Mouse (Mus musculus): ENCODE data around the gene Tmx2. TPM values are rescaled to one million over a fixed set of nuclear protein-coding genes. Genes with fewer than 3 reads are reported as not detected.
"Not testable (repeated sequence)": the region's sequence is repeated elsewhere in the genome, so short reads cannot be mapped to it uniquely, and the experiment has no call there.

The Tmx2 gene
- 100 to 1,000 TPM; 183 to 192 TPM for total RNA-seq (2021)

- no peak for DNase-seq (ENCODE audit: extremely low spot score in 1 of 2, low spot score in 2 of 2)
- intact Hi-C loops (cut with DNase I) = no loop called here
These were observed at the start of gene Tmx2 for GRCm38 (mm10) chr2:84679016-84679415. Gene Tmx2 (minus strand): TSS chr2:84679140.

DNA sequence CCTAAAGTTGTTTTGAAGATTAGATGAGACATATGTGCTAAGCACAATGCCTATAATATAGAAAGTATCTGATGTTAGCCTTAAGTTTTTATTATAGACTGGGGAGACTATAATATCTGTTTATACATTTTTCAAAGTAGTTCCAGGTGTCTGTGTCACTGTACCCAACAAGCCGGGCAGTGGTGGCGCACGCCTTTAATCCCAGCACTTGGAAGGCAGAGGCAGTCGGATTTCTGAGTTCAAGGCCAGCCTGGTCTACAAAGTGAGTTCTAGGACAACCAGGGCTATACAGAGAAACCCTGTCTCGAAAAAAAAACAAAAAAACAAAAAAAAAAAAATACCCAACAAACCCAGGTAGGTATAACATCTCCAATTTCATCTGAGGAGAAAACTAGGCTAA is 49.3 kb upstream of the Tmx2 start:
- DNase-seq (ENCODE audit: extremely low spot score in 1 of 2, low spot score in 2 of 2); intact Hi-C loops (cut with DNase I): not testable (repeated sequence)

DNA sequence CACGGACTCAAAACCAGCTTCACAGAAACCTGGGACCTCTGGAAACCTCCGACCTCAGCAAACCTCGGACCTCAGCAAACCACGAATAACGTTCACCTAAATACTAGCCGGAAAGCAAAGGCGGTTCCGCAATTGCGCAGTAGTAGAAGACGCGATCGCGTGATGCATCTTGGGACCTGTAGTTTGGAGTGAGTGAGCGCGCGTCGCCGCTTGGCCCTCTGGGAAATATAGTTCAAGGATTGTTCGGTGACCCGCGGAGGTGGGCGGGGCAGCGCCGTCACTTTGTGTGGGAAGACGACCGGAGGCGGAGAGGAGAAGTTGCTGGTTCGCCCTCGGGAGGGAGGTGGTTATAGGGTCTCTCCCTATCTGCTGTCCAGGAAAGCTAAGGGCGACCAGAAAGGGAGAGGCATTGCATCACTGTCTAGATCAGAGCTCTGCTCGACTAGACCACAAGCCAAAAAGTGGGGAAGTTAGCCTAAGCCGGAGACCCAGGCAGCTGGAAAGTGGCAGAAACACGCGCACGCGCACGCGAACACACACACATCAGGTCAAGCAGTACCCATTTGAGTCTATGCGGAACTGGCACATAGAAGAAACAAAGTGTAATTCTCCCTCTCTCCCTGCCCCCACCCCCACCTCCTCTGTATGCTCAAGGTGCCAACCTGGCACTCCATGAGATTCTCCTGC is 48.4 kb upstream of the Tmx2 start, which contains the start of gene Clp1:
Clp1 (minus strand) TSS at position 179 of the 687 bp plus-strand sequence.
- intact Hi-C loops (cut with DNase I) = no loop called here

DNA sequence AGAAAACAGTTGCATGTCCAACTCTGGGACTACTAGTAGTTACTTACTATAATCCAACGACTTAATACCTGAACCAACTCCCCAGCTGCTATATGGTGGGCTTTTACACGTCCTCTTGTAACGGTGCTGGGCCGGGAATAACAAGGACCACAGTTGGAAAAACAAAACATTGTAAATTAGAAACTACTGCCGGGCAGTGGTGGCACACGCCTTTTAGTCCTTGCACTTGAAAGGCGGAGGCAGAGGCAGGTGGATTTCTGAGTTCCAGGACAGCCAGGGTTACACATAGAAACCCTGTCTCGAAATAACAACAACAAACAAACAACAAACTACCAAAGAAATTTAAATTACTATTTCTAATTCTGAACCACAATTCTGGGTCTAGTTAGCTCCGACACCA is 47.8 kb upstream of the Tmx2 start:
- intact Hi-C loops (cut with DNase I) = no loop called here
- DNase-seq (ENCODE audit: extremely low spot score in 1 of 2, low spot score in 2 of 2) = no peak

More for the DNA sequence above, 48.4 kb upstream of the Tmx2 start, which contains the start of gene Clp1:
- peak; percentile 95 to 97 for DNase-seq (ENCODE audit: extremely low spot score in 1 of 2, low spot score in 2 of 2)

DNA sequence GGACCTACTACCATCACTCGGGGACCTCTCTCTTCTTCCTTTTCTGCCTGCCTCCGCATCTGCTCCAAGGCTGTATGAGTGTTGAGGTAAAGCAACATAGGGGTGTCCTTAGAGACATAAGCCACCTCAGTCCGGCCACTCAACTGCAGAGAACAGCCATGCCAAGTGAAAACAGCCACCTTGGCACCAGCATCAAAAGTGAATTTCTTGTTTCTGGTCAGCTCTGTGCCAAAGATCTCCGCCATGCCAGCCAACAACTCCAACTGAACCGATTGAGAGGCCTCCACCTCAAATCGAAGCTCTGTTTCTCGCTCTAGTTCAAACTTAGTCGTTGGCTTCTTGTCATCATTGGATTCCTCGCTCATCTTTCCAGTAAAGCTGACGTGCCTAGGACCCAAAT is 46.8 kb upstream of the Tmx2 start:
- DNase-seq (ENCODE audit: extremely low spot score in 1 of 2, low spot score in 2 of 2) = no peak
- intact Hi-C loops (cut with DNase I) = no loop called here

- intact Hi-C loops (cut with DNase I) = no loop called here
- no peak for DNase-seq (ENCODE audit: extremely low spot score in 1 of 2, low spot score in 2 of 2)
These were observed 44.9 kb upstream of the Tmx2 start for GRCm38 (mm10) chr2:84723856-84724255.

DNA sequence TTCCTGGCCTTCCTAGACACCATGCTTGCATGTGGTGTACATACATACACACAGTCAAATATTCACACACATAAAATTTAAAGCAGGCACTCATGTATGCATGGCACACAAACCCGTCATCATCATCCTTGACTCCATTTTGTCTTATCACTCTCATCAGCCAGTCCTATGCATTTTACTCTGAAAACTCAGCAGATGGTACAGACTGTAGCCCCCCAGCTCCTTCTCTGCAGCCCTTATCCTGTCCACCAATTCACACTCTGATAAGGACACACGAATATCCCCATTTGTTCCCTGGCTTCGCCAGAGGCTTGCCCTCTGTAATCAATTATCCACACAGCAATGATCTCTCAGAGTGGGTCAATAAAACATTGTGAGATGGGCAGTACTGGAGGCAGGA is 42.2 kb upstream of the Tmx2 start:
- no peak for DNase-seq (ENCODE audit: extremely low spot score in 1 of 2, low spot score in 2 of 2)
- intact Hi-C loops (cut with DNase I) = no loop called here

- DNase-seq (ENCODE audit: extremely low spot score in 1 of 2, low spot score in 2 of 2) = no peak
- intact Hi-C loops (cut with DNase I) = no loop called here
These were observed 41.8 kb upstream of the Tmx2 start for GRCm38 (mm10) chr2:84720718-84721117.

DNA sequence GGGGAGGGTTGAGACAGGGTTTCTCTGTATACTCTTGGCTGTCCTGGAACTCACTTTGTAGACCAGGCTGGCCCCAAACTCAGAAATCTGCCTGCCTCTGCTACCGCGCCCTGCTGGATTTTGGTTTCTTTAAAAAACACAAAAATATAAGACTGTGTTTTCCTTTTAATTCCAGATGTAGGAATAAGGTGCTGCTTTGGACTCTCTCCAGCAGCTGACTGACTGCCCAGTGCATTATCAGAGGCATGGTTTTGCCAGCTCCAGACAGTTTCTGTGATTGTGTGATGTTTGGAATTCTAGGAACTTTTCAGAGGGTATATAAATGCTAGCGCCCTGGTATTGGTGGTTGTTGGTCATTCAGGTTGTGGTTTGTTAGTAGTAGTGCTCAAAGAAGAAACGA is 38.4 kb upstream of the Tmx2 start:
- intact Hi-C loops (cut with DNase I) = no loop called here

GRCm38 (mm10) chr2:84716423-84717355 is 37.7 kb upstream of the Tmx2 start:
- no peak for DNase-seq (ENCODE audit: extremely low spot score in 1 of 2, low spot score in 2 of 2)
- intact Hi-C loops (cut with DNase I) = no loop called here

More for the DNA sequence above, 38.4 kb upstream of the Tmx2 start:
- DNase-seq (ENCODE audit: extremely low spot score in 1 of 2, low spot score in 2 of 2) = no peak

- DNase-seq (ENCODE audit: extremely low spot score in 1 of 2, low spot score in 2 of 2) = peak; percentile 87 to 93
- intact Hi-C loops (cut with DNase I) = no loop called here
These were observed 36.8 kb upstream of the Tmx2 start for GRCm38 (mm10) chr2:84715562-84716361.

GRCm38 (mm10) chr2:84714811-84715561 is 36.0 kb upstream of the Tmx2 start, which contains the start of gene Zdhhc5:
Gene Zdhhc5 (minus strand): TSS chr2:84715180.
- intact Hi-C loops (cut with DNase I) = no loop called here
- peak; percentile 98 to 100 for DNase-seq (ENCODE audit: extremely low spot score in 1 of 2, low spot score in 2 of 2)

- no peak for DNase-seq (ENCODE audit: extremely low spot score in 1 of 2, low spot score in 2 of 2)
- intact Hi-C loops (cut with DNase I) = no loop called here
These were observed 35.5 kb upstream of the Tmx2 start for GRCm38 (mm10) chr2:84714422-84714810.

- intact Hi-C loops (cut with DNase I) = no loop called here
- DNase-seq (ENCODE audit: extremely low spot score in 1 of 2, low spot score in 2 of 2) = no peak
These were observed 33.0 kb upstream of the Tmx2 start for GRCm38 (mm10) chr2:84711898-84712297.

- DNase-seq (ENCODE audit: extremely low spot score in 1 of 2, low spot score in 2 of 2) = no peak
These were observed 28.6 kb upstream of the Tmx2 start for GRCm38 (mm10) chr2:84707523-84707922.

DNA sequence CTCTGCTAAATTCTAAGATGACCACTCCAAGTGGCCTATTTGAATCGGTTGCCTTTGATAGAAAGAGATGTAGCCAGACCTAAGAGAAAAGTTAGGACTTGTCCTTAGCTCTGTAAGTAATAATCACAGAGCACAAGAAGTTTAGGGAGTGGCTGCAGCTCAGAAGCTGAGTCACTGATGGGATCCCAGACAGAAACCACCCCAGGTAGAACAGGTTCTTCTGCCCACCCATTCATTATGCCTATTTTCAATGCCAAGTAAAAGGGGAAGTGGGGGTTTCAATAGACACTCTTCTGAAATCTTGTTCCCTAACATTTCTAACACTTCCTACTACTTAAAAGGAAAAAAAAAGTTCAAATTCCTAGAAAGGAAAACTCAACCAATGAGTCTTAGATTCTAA is 26.4 kb upstream of the Tmx2 start:
- intact Hi-C loops (cut with DNase I) = no loop called here
- no peak for DNase-seq (ENCODE audit: extremely low spot score in 1 of 2, low spot score in 2 of 2)

More at GRCm38 (mm10) chr2:84707523-84707922, 28.6 kb upstream of the Tmx2 start:
- intact Hi-C loops (cut with DNase I) = no loop called here

- intact Hi-C loops (cut with DNase I) = no loop called here
- DNase-seq (ENCODE audit: extremely low spot score in 1 of 2, low spot score in 2 of 2) = no peak
These were observed 25.4 kb upstream of the Tmx2 start for GRCm38 (mm10) chr2:84704329-84704728.

DNA sequence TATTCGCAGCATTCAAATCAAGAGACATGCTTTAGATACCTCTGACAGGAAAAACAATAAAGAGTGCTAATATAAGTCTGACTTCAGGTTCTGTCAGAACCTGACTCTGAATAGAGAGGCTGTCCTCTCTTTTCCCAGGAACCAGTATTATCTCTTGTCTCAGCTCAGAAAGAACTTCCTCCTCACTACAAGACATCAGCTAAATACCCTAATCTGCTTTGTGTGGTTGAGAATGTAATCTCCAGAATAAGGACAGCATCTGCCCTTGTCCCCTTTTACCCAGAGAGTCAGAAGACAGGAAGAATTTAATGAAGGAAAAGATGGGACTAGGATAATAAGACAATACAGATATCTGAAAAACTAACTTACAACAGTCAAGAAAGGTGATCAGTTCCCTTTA is 24.6 kb upstream of the Tmx2 start:
- DNase-seq (ENCODE audit: extremely low spot score in 1 of 2, low spot score in 2 of 2) = no peak
- intact Hi-C loops (cut with DNase I) = no loop called here

All from left cerebral cortex, postnatal 10 days (tissue).